Mouse (Mus musculus): Measurements from ENCODE around the gene Robo2.

GRCm38 (mm10) chr16:74348437-74348836, 63.2 kb downstream of the Robo2 start:
- no peak for TF ChIP-seq CTCF (conservative IDR thresholded peaks at IDR 0.05; ENCODE audit: low read length)
- no peak for TF ChIP-seq POU5F1 (IDR thresholded peaks at IDR 0.05; ENCODE audit: borderline replicate concordance, low read length)

Data from E14TG2a.4 (cell line).